Mouse (Mus musculus): Measurements from ENCODE around the gene Khdrbs1. TPM values are rescaled to one million over a fixed set of nuclear protein-coding genes. Genes with fewer than 3 reads are reported as not detected.

Khdrbs1 gene
- 16.4 and 32.8 TPM in 2 replicates for polyA plus RNA-seq (2012; rRNA removed)

GRCm38 (mm10) chr4:129742232-129743009 lies at the start of gene Khdrbs1:
Gene Khdrbs1 (minus strand): TSS chr4:129742303.

GRCm38 (mm10) chr4:129696158-129696985 lies 45.7 kb downstream of the Khdrbs1 start, which contains the start of gene Tmem39b:
Gene Tmem39b (minus strand): TSS chr4:129696838.

GRCm38 (mm10) chr4:129672083-129672877 lies 69.8 kb downstream of the Khdrbs1 start, which contains the start of gene Kpna6:
Gene Kpna6 (minus strand): TSS chr4:129672767.

Other genes starting within 250 kb of the Khdrbs1 start
- 9.9 and 12.4 TPM in 2 replicates for gene Marcksl1, start 228.7 kb downstream of the Khdrbs1 start, polyA plus RNA-seq (2012; rRNA removed)
- 8.9 and 12.8 TPM in 2 replicates for gene Hdac1, start 199.6 kb downstream of the Khdrbs1 start, polyA plus RNA-seq (2012; rRNA removed)
- gene Lck, start 168.7 kb downstream of the Khdrbs1 start, polyA plus RNA-seq (2012; rRNA removed), result 0.25 and 0.30 TPM in 2 replicates
- 3.0 and 4.0 TPM in 2 replicates for gene Fam167b, start 163.8 kb downstream of the Khdrbs1 start, polyA plus RNA-seq (2012; rRNA removed)
- gene Eif3i, start 141.7 kb downstream of the Khdrbs1 start, polyA plus RNA-seq (2012; rRNA removed), result 114 and 116 TPM in 2 replicates
- 57.2 and 65.6 TPM in 2 replicates for gene Tmem234, start 141.6 kb downstream of the Khdrbs1 start, polyA plus RNA-seq (2012; rRNA removed)
- gene Dcdc2b, start 128.0 kb downstream of the Khdrbs1 start, polyA plus RNA-seq (2012; rRNA removed), result 1.3 and 2.6 TPM in 2 replicates
- 16.0 and 17.3 TPM in 2 replicates for gene Iqcc, start 123.2 kb downstream of the Khdrbs1 start, polyA plus RNA-seq (2012; rRNA removed)
- 6.4 and 8.3 TPM in 2 replicates for gene Ccdc28b, start 118.4 kb downstream of the Khdrbs1 start, polyA plus RNA-seq (2012; rRNA removed)
- gene Txlna, start 101.2 kb downstream of the Khdrbs1 start, polyA plus RNA-seq (2012; rRNA removed), result 9.5 and 10.4 TPM in 2 replicates
- gene Kpna6, start 69.5 kb downstream of the Khdrbs1 start, polyA plus RNA-seq (2012; rRNA removed), result 5.7 and 8.6 TPM in 2 replicates
- gene Tmem39b, start 45.5 kb downstream of the Khdrbs1 start, polyA plus RNA-seq (2012; rRNA removed), result 11.4 and 12.0 TPM in 2 replicates
- 10.3 and 15.0 TPM in 2 replicates for gene Ptp4a2, start 68.9 kb upstream of the Khdrbs1 start, polyA plus RNA-seq (2012; rRNA removed)
- 0.03 TPM in 1 of 2 replicates, not detected in the other for gene Spocd1, start 186.9 kb upstream of the Khdrbs1 start, polyA plus RNA-seq (2012; rRNA removed)
- gene Adgrb2, start 242.6 kb upstream of the Khdrbs1 start, polyA plus RNA-seq (2012; rRNA removed), result 2.1 and 5.1 TPM in 2 replicates